Mouse (Mus musculus): ENCODE data around the gene Slc47a2.
"Not testable (repeated sequence)": the region's sequence is repeated elsewhere in the genome, so short reads cannot be mapped to it uniquely, and the experiment has no call there.

Gene Slc47a2

GRCm38 (mm10) chr11:61341971-61342370, 689 bp downstream of the Slc47a2 start:
- no peak for DNase-seq (ENCODE audit: low read depth, low spot score)

GRCm38 (mm10) chr11:61341233-61341632, 1.4 kb downstream of the Slc47a2 start:
- no peak for DNase-seq (ENCODE audit: low read depth, low spot score)

- DNase-seq (ENCODE audit: low read depth, low spot score) = no peak
Observed at GRCm38 (mm10) chr11:61340374-61340773, 2.3 kb downstream of the Slc47a2 start.

DNA sequence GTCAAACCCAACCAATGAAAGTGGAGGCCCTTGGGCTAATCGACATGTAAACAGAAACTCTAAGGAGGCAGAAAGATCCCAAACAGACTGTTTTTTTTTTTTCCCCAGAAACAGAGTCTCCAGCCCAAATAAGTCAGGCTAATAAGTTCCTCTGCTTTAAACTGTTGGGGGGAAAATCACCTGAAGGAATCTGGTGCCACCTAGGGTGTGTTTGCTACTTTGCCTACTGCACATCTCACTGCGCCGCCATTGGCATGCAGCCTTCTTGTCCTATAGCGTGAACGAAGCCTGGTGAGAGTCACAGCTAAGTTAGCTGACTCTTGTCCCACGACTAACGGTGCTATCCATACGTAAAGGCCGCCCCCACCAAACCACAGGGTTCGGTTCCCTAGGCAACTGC, 5.1 kb downstream of the Slc47a2 start:
- DNase-seq (ENCODE audit: low read depth, low spot score) = no peak

DNA sequence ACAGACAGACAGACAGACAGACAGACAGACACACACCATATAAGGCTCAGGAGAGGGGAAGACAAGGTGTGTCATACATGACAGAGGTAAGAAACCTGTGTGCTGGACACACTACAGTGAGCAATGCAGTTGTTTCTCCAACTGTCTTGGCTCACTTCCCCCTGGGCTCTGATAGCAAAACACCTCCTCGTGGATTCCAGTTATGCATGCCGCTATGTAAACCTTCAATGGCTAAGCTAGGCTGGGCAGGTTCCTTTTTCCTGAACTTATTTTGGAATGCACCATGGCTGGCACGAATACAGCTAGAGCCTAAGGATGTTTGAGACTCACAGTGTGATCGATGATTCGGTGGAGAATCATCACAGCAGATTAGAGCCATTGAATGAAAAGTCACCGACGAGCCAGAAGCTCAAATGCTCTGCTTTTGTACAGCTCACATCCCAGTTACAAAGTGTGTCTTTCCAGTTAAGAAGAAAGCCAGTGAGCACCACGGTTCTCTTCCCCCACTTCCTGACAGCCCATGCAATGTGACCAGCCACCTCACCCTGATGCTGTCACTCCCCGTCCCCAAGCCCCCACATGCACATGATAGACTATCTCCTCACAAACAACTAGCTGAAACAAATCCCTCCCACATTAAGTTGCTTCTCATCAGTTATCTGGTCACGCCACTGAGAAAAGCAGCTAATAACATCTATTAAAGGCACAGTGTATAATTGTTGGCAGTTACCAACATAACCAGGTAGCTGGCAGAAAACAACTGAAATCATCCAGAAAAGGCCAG, 21.6 kb downstream of the Slc47a2 start:
- no peak for DNase-seq (ENCODE audit: low read depth, low spot score)

- no peak for DNase-seq (ENCODE audit: low read depth, low spot score)
Observed at GRCm38 (mm10) chr11:61319923-61320567, 22.6 kb downstream of the Slc47a2 start.

GRCm38 (mm10) chr11:61319233-61319922, 23.3 kb downstream of the Slc47a2 start:
- no peak for DNase-seq (ENCODE audit: low read depth, low spot score)

GRCm38 (mm10) chr11:61316864-61317263, 25.8 kb downstream of the Slc47a2 start:
- no peak for DNase-seq (ENCODE audit: low read depth, low spot score)

DNA sequence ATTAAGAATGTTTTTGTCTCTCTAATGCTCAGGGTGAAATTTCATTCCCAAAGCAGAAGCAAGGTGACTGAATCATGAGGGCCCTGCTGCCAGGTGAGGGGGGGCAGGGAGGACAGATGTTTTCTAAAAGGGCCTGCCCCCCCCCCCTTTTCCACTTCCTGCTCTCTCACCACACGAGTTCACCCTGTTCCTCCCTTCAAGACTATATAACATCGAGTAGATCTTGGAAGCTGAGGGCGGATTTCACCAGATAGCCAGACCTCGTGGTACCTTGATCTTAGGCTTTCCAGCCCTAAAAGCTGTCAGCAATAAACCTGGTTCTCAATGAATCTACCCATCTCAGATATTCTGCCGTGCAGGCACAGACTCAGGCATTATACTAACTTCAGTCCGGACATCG, 32.3 kb downstream of the Slc47a2 start:
- no peak for DNase-seq (ENCODE audit: low read depth, low spot score)

- DNase-seq (ENCODE audit: low read depth, low spot score) = no peak
Observed at GRCm38 (mm10) chr11:61309831-61310230, 32.8 kb downstream of the Slc47a2 start.

DNA sequence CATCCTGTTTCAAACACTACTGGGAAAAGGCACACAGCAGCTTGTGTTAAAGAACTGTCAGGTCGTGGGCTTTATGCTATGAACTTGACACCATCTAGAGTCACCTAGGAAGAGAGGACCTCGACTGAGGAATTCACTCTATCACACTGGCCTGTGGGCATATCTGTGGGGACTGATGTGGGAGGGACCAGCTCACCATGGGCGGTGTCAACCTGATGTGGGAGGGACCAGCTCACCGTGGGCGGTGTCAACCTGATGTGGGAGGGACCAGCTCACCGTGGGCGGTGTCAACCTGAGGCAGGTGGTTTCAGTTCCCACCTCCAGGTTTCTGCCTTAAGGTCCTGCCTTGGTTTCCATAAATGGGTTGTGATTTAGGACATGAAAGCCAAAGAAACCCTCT, 34.9 kb downstream of the Slc47a2 start:
- no peak for DNase-seq (ENCODE audit: low read depth, low spot score)

DNA sequence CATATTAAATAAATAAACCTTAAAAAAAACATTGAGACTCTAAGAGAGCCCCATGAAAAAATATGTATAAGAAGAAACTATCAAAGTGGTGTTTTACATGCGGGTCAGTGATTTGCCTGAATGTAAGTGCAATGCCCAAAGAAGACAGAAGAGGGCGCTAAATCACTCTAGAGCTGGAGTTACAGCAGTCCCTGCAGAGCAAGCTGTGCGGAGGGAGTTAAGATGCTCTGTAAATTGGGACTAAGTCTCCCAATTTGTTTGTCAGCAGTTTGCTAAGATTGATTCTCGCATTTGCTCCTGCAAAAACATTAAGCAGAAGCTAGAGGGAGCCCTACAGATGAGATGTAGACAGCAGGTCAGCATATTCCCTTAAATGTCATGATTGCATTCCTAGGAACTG, 37.3 kb downstream of the Slc47a2 start:
- DNase-seq (ENCODE audit: low read depth, low spot score) = peak; percentile 34

DNA sequence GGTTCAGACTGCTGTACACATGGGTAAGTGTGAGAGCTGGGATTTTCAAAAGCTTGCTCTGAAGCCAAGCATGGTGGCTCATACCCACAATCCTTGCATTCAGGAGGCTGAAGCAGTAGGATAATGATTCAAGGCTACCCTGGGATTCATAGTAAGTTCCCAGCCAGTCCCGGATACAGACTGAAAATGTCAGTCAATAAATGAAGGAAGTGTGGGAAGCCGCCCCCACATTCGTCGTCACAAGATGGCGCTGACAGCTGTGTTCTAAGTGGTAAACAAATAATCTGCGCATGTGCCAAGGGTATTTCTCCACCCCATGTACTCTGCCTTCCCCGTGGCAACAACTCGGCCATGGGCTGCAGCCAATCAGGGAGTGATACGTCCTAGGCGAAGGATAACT, 38.1 kb downstream of the Slc47a2 start:
- DNase-seq (ENCODE audit: low read depth, low spot score) = not testable (repeated sequence)

- peak; percentile 37 for DNase-seq (ENCODE audit: low read depth, low spot score)
Observed at GRCm38 (mm10) chr11:61300716-61301392, 41.8 kb downstream of the Slc47a2 start.

DNA sequence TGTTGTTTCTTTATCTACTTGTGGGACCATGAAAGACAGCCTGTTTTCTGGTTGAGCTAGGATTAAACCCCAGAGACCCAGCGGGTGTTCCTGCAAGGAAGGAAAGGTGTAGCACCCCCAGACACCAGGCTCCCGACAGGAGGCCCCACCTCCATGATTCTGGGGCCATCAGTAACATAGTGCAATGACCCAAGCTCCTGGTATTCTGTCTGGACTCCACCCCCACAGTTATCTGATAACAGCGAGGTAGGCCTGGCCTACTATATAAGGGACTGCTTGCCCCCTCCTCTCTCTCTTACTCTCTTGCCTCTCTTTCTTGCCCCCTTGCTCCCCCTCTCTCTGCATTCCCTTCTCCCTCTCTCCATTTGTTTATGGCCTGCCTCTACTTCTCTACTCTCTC, 42.5 kb downstream of the Slc47a2 start:
- DNase-seq (ENCODE audit: low read depth, low spot score) = no peak

GRCm38 (mm10) chr11:61297901-61298300, 44.8 kb downstream of the Slc47a2 start:
- DNase-seq (ENCODE audit: low read depth, low spot score) = no peak

- DNase-seq (ENCODE audit: low read depth, low spot score) = no peak
Observed at GRCm38 (mm10) chr11:61297326-61297725, 45.3 kb downstream of the Slc47a2 start.

DNA sequence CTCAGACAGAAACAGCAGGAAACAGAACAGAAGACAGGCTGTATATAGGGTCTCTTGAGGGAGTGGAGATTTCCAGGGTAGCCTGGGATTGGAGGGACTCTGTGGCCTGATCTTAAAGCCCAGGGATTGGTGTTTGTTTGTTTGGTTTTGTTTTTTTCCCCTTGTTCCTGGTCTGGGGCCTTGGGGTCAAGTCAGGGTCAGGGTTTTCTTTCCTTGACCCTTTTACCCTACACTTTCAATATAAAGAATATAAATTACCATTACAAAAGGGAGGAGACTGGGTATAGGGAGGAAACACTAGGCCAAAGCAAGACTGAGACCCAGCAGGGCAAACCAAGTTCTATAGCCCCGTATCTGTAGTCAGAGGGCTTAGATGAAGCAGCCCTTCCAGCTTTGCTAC, 46.1 kb downstream of the Slc47a2 start:
- no peak for DNase-seq (ENCODE audit: low read depth, low spot score)

- no peak for DNase-seq (ENCODE audit: low read depth, low spot score)
Observed at GRCm38 (mm10) chr11:61295556-61295955, 47.1 kb downstream of the Slc47a2 start.

DNA sequence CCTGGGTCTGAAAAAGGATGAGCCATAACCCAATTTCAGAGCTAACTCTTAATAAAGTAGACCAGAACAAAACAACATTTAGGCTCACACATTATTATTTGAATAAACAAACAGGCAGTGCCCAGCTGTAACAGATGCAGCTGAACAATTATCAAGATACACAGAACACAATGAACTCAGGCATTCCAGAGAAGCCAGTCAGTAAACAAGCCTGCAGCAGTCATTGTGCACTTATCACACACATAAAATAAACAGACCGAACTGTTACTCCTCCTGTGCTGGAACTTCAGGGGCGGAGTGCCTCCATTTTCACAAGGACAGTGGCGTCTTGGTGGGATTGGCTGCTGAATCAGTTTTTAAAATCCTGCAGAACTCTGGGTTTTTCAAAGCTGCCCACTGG, 48.2 kb downstream of the Slc47a2 start:
- no peak for DNase-seq (ENCODE audit: low read depth, low spot score)

DNA sequence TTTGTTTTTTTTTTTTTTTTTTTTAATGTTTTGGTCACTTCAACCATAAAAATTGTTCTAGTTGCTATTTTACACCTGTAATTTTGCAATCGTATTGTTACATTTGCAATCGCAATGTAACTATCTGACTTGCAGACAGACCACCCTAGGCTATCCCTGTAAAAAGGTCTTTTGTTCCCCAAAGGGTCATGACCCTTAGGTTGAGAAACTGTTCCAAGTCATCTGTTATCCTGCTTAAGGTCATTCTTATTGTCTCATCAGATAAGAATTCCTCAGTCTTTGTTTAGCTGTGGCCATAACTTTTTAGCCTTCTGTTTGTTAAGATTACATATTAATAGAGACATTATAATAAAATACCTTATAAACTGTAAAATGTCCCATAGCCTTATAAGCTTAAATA, 49.4 kb downstream of the Slc47a2 start:
- DNase-seq (ENCODE audit: low read depth, low spot score) = no peak

GRCm38 (mm10) chr11:61284323-61284722, 58.3 kb downstream of the Slc47a2 start:
- DNase-seq (ENCODE audit: low read depth, low spot score) = peak; percentile 34

All from skeletal muscle tissue, adult 2 months (tissue).